Mouse (Mus musculus) G1E (cell line): ENCODE data around the gene Mllt3. TPM values are rescaled to one million over a fixed set of nuclear protein-coding genes. Genes with fewer than 3 reads are reported as not detected.
A peak's percentile ranks its signal among the peaks of the same experiment; 100 is the strongest.

Source experiments
- ATAC-seq: 2 replicates; pipeline ENCODE4 v1.8.0; 2016; ENCODE audit warnings: mild to moderate bottlenecking; ENCODE audit not compliant: insufficient number of reproducible peaks, poor library complexity, low FRiP score, severe bottlenecking; ENCODE audit errors: extremely low read depth
- DNase-seq: peaks from one replicate; pipeline ENCODE4 v3.0.0; 2012; ENCODE audit warnings: low spot score
- H3K27me3 ChIP-seq: 2 replicates; pipeline ENCODE4 v1.6.1; 2012; ENCODE audit warnings: mild to moderate bottlenecking, low read length, inconsistent platforms; ENCODE audit not compliant: insufficient read depth
- H3K36me3 ChIP-seq: replicated peaks from 2 replicates; pipeline ENCODE3; 2012; ENCODE audit warnings: mild to moderate bottlenecking, inconsistent platforms
- H3K4me1 ChIP-seq: 2 replicates; pipeline ENCODE4 v1.6.1; 2012; ENCODE audit warnings: low read depth, low read length, inconsistent platforms, mixed read lengths; ENCODE audit not compliant: insufficient read depth
- H3K4me3 ChIP-seq: 2 replicates; pipeline ENCODE4 v1.5.1; 2012; ENCODE audit warnings: low read depth, mild to moderate bottlenecking, inconsistent platforms, low read length, moderate library complexity, mixed read lengths
- H3K9me3 ChIP-seq: replicated peaks from 2 replicates; pipeline ENCODE4 v1.6.1; 2012; ENCODE audit warnings: inconsistent platforms
- CTCF ChIP-seq: IDR thresholded peaks from 2 replicates; pipeline ENCODE4 v1.5.1; 2012; ENCODE audit warnings: low read depth, low read length, inconsistent platforms, mixed read lengths
- GATA1 ChIP-seq: IDR thresholded peaks from 2 replicates; pipeline ENCODE4 v1.6.1; 2012; ENCODE audit warnings: borderline replicate concordance, low read length, inconsistent platforms, mixed read lengths
- GATA2 ChIP-seq: IDR thresholded peaks from 2 replicates; pipeline ENCODE4 v1.6.1; 2012; ENCODE audit warnings: low read depth, low read length, inconsistent platforms, borderline replicate concordance
- POLR2AphosphoS5 ChIP-seq: IDR thresholded peaks from 2 replicates; pipeline ENCODE4 v1.6.1; 2012; ENCODE audit warnings: low read depth, low read length, inconsistent platforms; ENCODE audit not compliant: insufficient replicate concordance
- TAL1 ChIP-seq: conservative IDR thresholded peaks from 2 replicates; pipeline ENCODE4 v1.6.1; 2012; ENCODE audit warnings: low read depth, low read length, inconsistent platforms, mixed read lengths
- polyA plus RNA-seq: library from polyadenylated mRNA; stranded (reverse); fragments of >175 nt; gene quantifications from 2 replicates; pipeline ENCODE4 v1.2.3, GENCODE M21; 2012
- total RNA-seq, 2 experiments: library from RNA; stranded (forward) in 1 of 2; stranded (reverse) in 1 of 2; fragments of 200-1000 nt in 1 of 2; fragments of >200 nt in 1 of 2; fragmentation: Nextera tagmentation in 1 of 2; gene quantifications; 2 replicates each; pipeline ENCODE4 v1.2.3; 2014 to 2017

Gene Mllt3
- total and polyA plus RNA-seq, 3 experiments = 10.6 to 123 (median 97.8) TPM

- H3K4me3 ChIP-seq = peak overlapping the region; percentile 50; the same call in 1 of the 2 replicates
- TF ChIP-seq TAL1 (no peak), POLR2AphosphoS5 (no peak), GATA2 (no peak), CTCF (no peak), GATA1 (no peak)
- DNase-seq (no peak), ATAC-seq (peak; percentile 64)
- no peaks in the 10 kb centered on the region for H3K9me3 ChIP-seq
- no peaks in the 10 kb centered on the region for H3K27me3 ChIP-seq
- peaks cover 75% of the 10 kb centered on the region for H3K4me1 ChIP-seq
- H3K36me3 ChIP-seq = peaks cover 16% of the 10 kb centered on the region
These were observed 17.4 kb downstream of the Mllt3 start for GRCm38 (mm10) chr4:88015765-88016164.

GRCm38 (mm10) chr4:88015261-88015660 lies 17.9 kb downstream of the Mllt3 start:
- Histone ChIP-seq H3K4me1 (peaks cover 77% of the 10 kb centered on the region), H3K4me3 (peak overlapping the region; percentile 50; the same call in 1 of the 2 replicates), H3K36me3 (peaks cover 12% of the 10 kb centered on the region), H3K27me3 (no peaks in the 10 kb centered on the region), H3K9me3 (no peaks in the 10 kb centered on the region)
- ATAC-seq = peak; percentile 51
- TF ChIP-seq CTCF (no peak), TAL1 (no peak)
- DNase-seq = peak; percentile 8

- peaks cover 73% of the 10 kb centered on the region for H3K4me1 ChIP-seq
- DNase-seq (no peak), ATAC-seq (no peak)
- H3K27me3 ChIP-seq = no peaks in the 10 kb centered on the region
- TF ChIP-seq TAL1 = no peak
- no peak for TF ChIP-seq GATA2
- TF ChIP-seq CTCF = no peak
- TF ChIP-seq GATA1 = no peak
- TF ChIP-seq POLR2AphosphoS5 = no peak
- peaks cover 24% of the 10 kb centered on the region for H3K36me3 ChIP-seq
- no peaks in the 10 kb centered on the region for H3K9me3 ChIP-seq
- H3K4me3 ChIP-seq = no peak overlapping the region
These were observed 20.4 kb downstream of the Mllt3 start for GRCm38 (mm10) chr4:88012774-88013173.

- ATAC-seq (no peak), DNase-seq (no peak)
- peaks cover 71% of the 10 kb centered on the region for H3K4me1 ChIP-seq
- no peaks in the 10 kb centered on the region for H3K9me3 ChIP-seq
- no peak overlapping the region for H3K4me3 ChIP-seq
- peaks cover 23% of the 10 kb centered on the region for H3K36me3 ChIP-seq
- no peak for TF ChIP-seq GATA1
- TF ChIP-seq POLR2AphosphoS5 = no peak
- TF ChIP-seq GATA2 = no peak
- TF ChIP-seq CTCF = no peak
- no peak for TF ChIP-seq TAL1
- H3K27me3 ChIP-seq = no peaks in the 10 kb centered on the region
These were observed 21.1 kb downstream of the Mllt3 start for GRCm38 (mm10) chr4:88011870-88012572.

GRCm38 (mm10) chr4:88010441-88010840 lies 22.7 kb downstream of the Mllt3 start:
- ATAC-seq = no peak
- H3K9me3 ChIP-seq = no peaks in the 10 kb centered on the region
- DNase-seq = no peak
- H3K4me1 ChIP-seq = peaks cover 67% of the 10 kb centered on the region
- peaks cover 23% of the 10 kb centered on the region for H3K36me3 ChIP-seq
- no peaks in the 10 kb centered on the region for H3K27me3 ChIP-seq
- TF ChIP-seq TAL1 = no peak
- TF ChIP-seq CTCF = no peak
- no peak overlapping the region for H3K4me3 ChIP-seq

GRCm38 (mm10) chr4:88005801-88006200 lies 27.4 kb downstream of the Mllt3 start:
- Histone ChIP-seq H3K4me1 (peaks cover 54% of the 10 kb centered on the region), H3K9me3 (no peaks in the 10 kb centered on the region), H3K27me3 (no peaks in the 10 kb centered on the region), H3K4me3 (no peak overlapping the region), H3K36me3 (peaks cover 30% of the 10 kb centered on the region)
- TF ChIP-seq POLR2AphosphoS5 (no peak), TAL1 (no peak), CTCF (no peak), GATA1 (no peak), GATA2 (no peak)
- DNase-seq (peak; percentile 18), ATAC-seq (peak; percentile 74)
